Mouse (Mus musculus): ENCODE results near the gene Adh6a. TPM values are rescaled to one million over a fixed set of nuclear protein-coding genes. Genes with fewer than 3 reads are reported as not detected.

The Adh6a gene
- polyA plus RNA-seq, 1 experiment from 2014 or later: not detected

GRCm38 (mm10) chr3:138325466-138325865 is 12.4 kb downstream of the Adh6a start:
- Histone ChIP-seq H3K4me3 (no peak overlapping the region), H3K9ac (no peak overlapping the region), H3K4me2 (no peak overlapping the region), H3K9me3 (replicated peaks) (peaks cover 6% of the 10 kb centered on the region; the same call in 1 of the 2 replicates), H3K36me3 (no peaks in the 10 kb centered on the region), H3K4me1 (replicated peaks) (no peaks in the 10 kb centered on the region), H3K27ac (ENCODE audit: poor library complexity, severe bottlenecking) (no peak overlapping the region), H3K27me3 (replicated peaks) (no peaks in the 10 kb centered on the region)
- ATAC-seq (ENCODE audit: insufficient number of reproducible peaks, low FRiP score): no peak
- 82% methylated on average over 6 of the region's 6 CpGs for whole genome bisulfite sequencing

- WGBS: 78% methylated on average over 8 of the region's 8 CpGs
- H3K4me2 ChIP-seq: no peak overlapping the region
- no peak for ATAC-seq (ENCODE audit: insufficient number of reproducible peaks, low FRiP score)
- no peak overlapping the region for H3K4me3 ChIP-seq
- no peak overlapping the region for H3K9ac ChIP-seq
- no peaks in the 10 kb centered on the region for H3K27me3 ChIP-seq (replicated peaks)
- H3K27ac ChIP-seq (ENCODE audit: poor library complexity, severe bottlenecking): no peak overlapping the region
- H3K4me1 ChIP-seq (replicated peaks): peaks cover 18% of the 10 kb centered on the region
- no peaks in the 10 kb centered on the region for H3K36me3 ChIP-seq
- H3K9me3 ChIP-seq (replicated peaks): no peaks in the 10 kb centered on the region
These were observed 20.8 kb downstream of the Adh6a start for GRCm38 (mm10) chr3:138333910-138334309.

DNA sequence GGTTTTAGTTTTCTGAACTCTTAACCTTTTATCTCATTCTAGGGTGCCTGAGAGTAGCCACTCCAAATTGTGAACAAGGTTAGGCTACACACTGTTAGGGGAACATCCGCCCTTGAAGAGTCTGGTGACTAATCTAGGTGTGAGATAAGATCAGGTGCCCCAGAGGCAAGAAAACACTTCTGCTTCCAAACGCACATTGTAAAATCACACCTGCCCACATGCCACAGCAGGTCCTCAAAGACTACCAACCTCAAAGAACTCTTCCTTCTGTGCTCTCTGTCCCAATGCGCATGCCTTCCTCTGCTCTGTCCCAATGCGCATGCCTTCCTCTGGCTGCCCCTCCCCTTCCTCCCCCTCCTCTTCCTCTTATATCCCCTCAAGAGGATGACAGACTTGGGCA is 21.2 kb downstream of the Adh6a start:
- no peak for ATAC-seq (ENCODE audit: insufficient number of reproducible peaks, low FRiP score)
- 56% methylated on average over 4 of the region's 4 CpGs for WGBS

GRCm38 (mm10) chr3:138335566-138335965 is 22.5 kb downstream of the Adh6a start:
- H3K36me3 ChIP-seq: no peaks in the 10 kb centered on the region
- 82% methylated on average over 1 of the region's 1 CpGs for WGBS
- H3K27me3 ChIP-seq (replicated peaks): no peaks in the 10 kb centered on the region
- no peak for ATAC-seq (ENCODE audit: insufficient number of reproducible peaks, low FRiP score)
- H3K4me2 ChIP-seq: no peak overlapping the region
- H3K9ac ChIP-seq: no peak overlapping the region
- H3K4me3 ChIP-seq: no peak overlapping the region
- no peak overlapping the region for H3K27ac ChIP-seq (ENCODE audit: poor library complexity, severe bottlenecking)
- H3K4me1 ChIP-seq (replicated peaks): peaks cover 18% of the 10 kb centered on the region
- no peaks in the 10 kb centered on the region for H3K9me3 ChIP-seq (replicated peaks)

More for the DNA sequence above, 21.2 kb downstream of the Adh6a start:
- Histone ChIP-seq H3K4me3 (no peak overlapping the region), H3K4me2 (no peak overlapping the region), H3K36me3 (no peaks in the 10 kb centered on the region), H3K9me3 (replicated peaks) (no peaks in the 10 kb centered on the region), H3K4me1 (replicated peaks) (peaks cover 18% of the 10 kb centered on the region), H3K9ac (no peak overlapping the region), H3K27ac (ENCODE audit: poor library complexity, severe bottlenecking) (0 out of 2 replicates have a peak overlapping the region, but pooled peaks have one; percentile 18), H3K27me3 (replicated peaks) (no peaks in the 10 kb centered on the region)

GRCm38 (mm10) chr3:138336104-138336754 is 23.1 kb downstream of the Adh6a start:
- no peaks in the 10 kb centered on the region for H3K9me3 ChIP-seq (replicated peaks)
- H3K4me2 ChIP-seq: no peak overlapping the region
- peaks cover 18% of the 10 kb centered on the region for H3K4me1 ChIP-seq (replicated peaks)
- 25% methylated on average over 3 of the region's 3 CpGs for WGBS
- H3K27ac ChIP-seq (ENCODE audit: poor library complexity, severe bottlenecking): peak overlapping the region; percentile 53; the same call in 1 of the 2 replicates
- peak; percentile 71 for ATAC-seq (ENCODE audit: insufficient number of reproducible peaks, low FRiP score)
- H3K27me3 ChIP-seq (replicated peaks): no peaks in the 10 kb centered on the region
- H3K36me3 ChIP-seq: no peaks in the 10 kb centered on the region
- H3K4me3 ChIP-seq: no peak overlapping the region
- no peak overlapping the region for H3K9ac ChIP-seq

DNA sequence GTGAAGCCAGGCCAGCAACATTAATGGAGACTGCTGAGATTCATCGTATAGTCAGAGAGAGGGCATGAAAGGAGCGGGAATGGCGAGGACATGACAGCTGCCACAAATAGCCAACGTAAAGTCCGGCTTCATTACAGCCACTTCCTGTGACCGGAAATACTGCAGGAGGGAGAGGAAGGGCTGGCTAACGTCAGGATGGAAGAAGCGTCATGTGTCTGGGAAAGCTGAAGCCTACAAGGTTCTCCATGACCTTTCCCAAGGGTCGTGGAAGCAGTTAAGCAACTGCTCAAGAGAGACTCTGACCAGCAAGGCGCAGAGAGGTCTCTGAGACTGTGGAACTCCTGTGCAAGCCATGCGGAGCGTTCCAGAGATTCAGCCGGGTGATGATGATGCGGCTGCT is 28.4 kb downstream of the Adh6a start, which contains the start of gene Adh6b:
Adh6b (plus strand) TSS at position 305 of the 400 bp plus-strand sequence.
- no peak within 1 kb of the TSS for H3K9ac ChIP-seq
- H3K27me3 ChIP-seq (replicated peaks): no peaks in the 10 kb centered on the region
- peak; percentile 33; the same call in 1 of the 2 replicates for ATAC-seq (ENCODE audit: insufficient number of reproducible peaks, low FRiP score)
- no peaks in the 10 kb centered on the region for H3K9me3 ChIP-seq (replicated peaks)
- WGBS: 66% methylated on average over 14 of the region's 14 CpGs
- no peak within 1 kb of the TSS for H3K4me2 ChIP-seq
- H3K27ac ChIP-seq (ENCODE audit: poor library complexity, severe bottlenecking): no peak within 1 kb of the TSS
- H3K4me1 ChIP-seq (replicated peaks): 0 out of 2 replicates have a peak, but pooled peaks cover 5% of the 10 kb centered on the region
- H3K4me3 ChIP-seq: no peak within 1 kb of the TSS
- H3K36me3 ChIP-seq: no peaks in the 10 kb centered on the region

- Histone ChIP-seq H3K9me3 (replicated peaks) (no peaks in the 10 kb centered on the region), H3K9ac (no peak overlapping the region), H3K36me3 (no peaks in the 10 kb centered on the region), H3K4me1 (replicated peaks) (no peaks in the 10 kb centered on the region), H3K27ac (ENCODE audit: poor library complexity, severe bottlenecking) (no peak overlapping the region), H3K4me2 (no peak overlapping the region), H3K27me3 (replicated peaks) (no peaks in the 10 kb centered on the region), H3K4me3 (no peak overlapping the region)
- ATAC-seq (ENCODE audit: insufficient number of reproducible peaks, low FRiP score): no peak
- WGBS: 33% methylated on average over 3 of the region's 3 CpGs
These were observed 34.0 kb downstream of the Adh6a start for GRCm38 (mm10) chr3:138347041-138347440.

DNA sequence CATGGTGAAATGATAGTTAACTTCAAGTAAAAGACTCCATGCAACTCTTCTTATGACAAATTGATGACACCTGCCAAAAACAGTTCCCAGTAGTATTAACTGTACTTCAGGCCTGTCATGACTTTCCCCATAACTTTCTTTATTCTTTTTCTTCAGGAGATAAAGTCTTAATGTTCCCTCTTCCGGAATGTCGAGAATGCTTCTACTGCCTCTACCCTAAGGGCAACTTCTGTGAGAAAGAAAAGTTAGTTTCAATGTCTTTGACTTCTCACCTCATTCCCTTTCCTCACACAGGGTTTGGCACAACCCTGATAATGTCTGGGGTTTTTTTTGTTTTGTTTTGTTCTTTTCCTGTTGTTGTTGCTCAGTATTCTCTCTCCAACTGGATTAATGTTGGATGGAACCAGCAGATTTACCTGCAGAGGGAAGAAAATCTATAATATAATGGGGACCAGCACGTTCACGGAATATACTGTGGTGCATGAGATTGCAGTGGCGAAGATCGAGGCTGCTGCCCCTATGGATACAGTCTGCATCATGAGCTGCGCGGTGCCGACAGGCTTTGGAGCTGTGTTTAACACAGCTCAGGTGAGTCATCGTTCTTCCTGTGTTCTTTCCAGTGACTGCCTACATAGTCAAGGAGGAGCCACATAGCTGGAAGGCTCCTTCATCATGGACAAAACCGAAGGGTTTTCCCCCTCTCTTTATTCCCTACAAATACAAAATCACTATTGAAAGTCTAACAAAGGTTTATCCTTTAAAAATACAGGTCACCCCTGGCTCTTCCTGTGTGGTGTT is 39.1 kb downstream of the Adh6a start:
- Histone ChIP-seq H3K27ac (ENCODE audit: poor library complexity, severe bottlenecking) (no peak overlapping the region), H3K4me2 (no peak overlapping the region), H3K9me3 (replicated peaks) (no peaks in the 10 kb centered on the region), H3K36me3 (no peaks in the 10 kb centered on the region), H3K9ac (no peak overlapping the region), H3K4me3 (no peak overlapping the region), H3K4me1 (replicated peaks) (no peaks in the 10 kb centered on the region), H3K27me3 (replicated peaks) (no peaks in the 10 kb centered on the region)
- WGBS: 83% methylated on average over 11 of the region's 11 CpGs
- no peak for ATAC-seq (ENCODE audit: insufficient number of reproducible peaks, low FRiP score)

GRCm38 (mm10) chr3:138358856-138359255 is 45.8 kb downstream of the Adh6a start:
- Histone ChIP-seq H3K4me1 (replicated peaks) (no peaks in the 10 kb centered on the region), H3K27me3 (replicated peaks) (no peaks in the 10 kb centered on the region), H3K36me3 (no peaks in the 10 kb centered on the region), H3K9ac (no peak overlapping the region), H3K27ac (ENCODE audit: poor library complexity, severe bottlenecking) (no peak overlapping the region), H3K4me3 (no peak overlapping the region), H3K9me3 (replicated peaks) (no peaks in the 10 kb centered on the region), H3K4me2 (no peak overlapping the region)
- no peak for ATAC-seq (ENCODE audit: insufficient number of reproducible peaks, low FRiP score)
- WGBS: 74% methylated on average over 7 of the region's 7 CpGs

DNA sequence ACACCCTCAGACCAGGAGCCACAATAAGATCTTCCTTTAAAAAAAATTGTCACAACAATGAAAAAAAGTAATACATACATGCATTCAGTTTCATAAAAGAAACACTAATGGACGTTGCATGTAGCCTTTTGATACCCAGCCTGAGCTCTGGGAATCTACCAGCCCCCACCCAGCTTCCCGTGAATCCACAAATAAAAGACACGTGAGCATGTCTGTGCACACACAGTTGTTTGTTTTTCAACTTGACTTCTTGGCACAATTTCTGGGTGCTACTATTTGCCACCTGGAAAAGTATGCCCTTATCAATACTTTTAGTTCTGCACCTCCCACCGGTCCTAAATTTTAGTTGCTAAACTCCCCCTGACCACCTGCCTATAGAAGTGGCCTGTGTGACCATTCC is 47.6 kb downstream of the Adh6a start:
- 73% methylated on average over 4 of the region's 4 CpGs for WGBS
- no peak overlapping the region for H3K9ac ChIP-seq
- H3K4me2 ChIP-seq: no peak overlapping the region
- no peaks in the 10 kb centered on the region for H3K36me3 ChIP-seq
- H3K4me3 ChIP-seq: no peak overlapping the region
- H3K27me3 ChIP-seq (replicated peaks): no peaks in the 10 kb centered on the region
- no peaks in the 10 kb centered on the region for H3K9me3 ChIP-seq (replicated peaks)
- no peak for ATAC-seq (ENCODE audit: insufficient number of reproducible peaks, low FRiP score)
- no peak overlapping the region for H3K27ac ChIP-seq (ENCODE audit: poor library complexity, severe bottlenecking)
- H3K4me1 ChIP-seq (replicated peaks): no peaks in the 10 kb centered on the region

- Histone ChIP-seq H3K27me3 (replicated peaks) (no peaks in the 10 kb centered on the region), H3K4me3 (no peak overlapping the region), H3K4me2 (no peak overlapping the region)
These were observed 49.8 kb downstream of the Adh6a start for GRCm38 (mm10) chr3:138362920-138363319.

More at GRCm38 (mm10) chr3:138362920-138363319, 49.8 kb downstream of the Adh6a start:
- Histone ChIP-seq H3K36me3 (no peaks in the 10 kb centered on the region), H3K9me3 (replicated peaks) (no peaks in the 10 kb centered on the region), H3K4me1 (replicated peaks) (0 out of 2 replicates have a peak, but pooled peaks cover 4% of the 10 kb centered on the region), H3K27ac (ENCODE audit: poor library complexity, severe bottlenecking) (no peak overlapping the region), H3K9ac (no peak overlapping the region)
- WGBS: 76% methylated on average over 2 of the region's 2 CpGs
- no peak for ATAC-seq (ENCODE audit: insufficient number of reproducible peaks, low FRiP score)

All from heart, embryonic 12.5 days (tissue).